Mouse (Mus musculus): ENCODE data around the gene Gm6899. TPM values are rescaled to one million over a fixed set of nuclear protein-coding genes. Genes with fewer than 3 reads are reported as not detected.

Gm6899 gene
- total RNA-seq, 1 experiment from 2014 or later = not detected

GRCm38 (mm10) chr11:26640314-26640785 is 47.3 kb downstream of the Gm6899 start:
- peak; percentile 99 for ATAC-seq (replicated peaks; ENCODE audit: low read depth, poor library complexity, severe bottlenecking)

DNA sequence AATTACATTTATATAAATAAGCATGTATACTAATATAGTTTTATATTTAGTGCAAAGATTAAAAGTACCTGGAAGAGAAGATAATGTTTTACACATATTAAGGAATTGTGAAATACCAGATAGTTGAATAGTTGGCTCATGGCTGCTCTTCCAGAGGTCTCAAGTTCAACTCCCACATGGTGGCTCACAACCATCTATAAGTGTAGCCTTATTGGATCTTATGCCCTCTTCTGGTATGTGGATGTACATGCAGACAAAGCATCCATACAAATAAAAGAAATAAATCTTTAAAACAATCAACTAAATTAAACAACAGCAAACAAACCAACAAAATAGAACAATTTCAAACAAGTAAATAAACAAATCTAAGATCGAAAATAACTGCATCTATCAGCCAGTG is 49.1 kb downstream of the Gm6899 start:
- no peak for ATAC-seq (replicated peaks; ENCODE audit: low read depth, poor library complexity, severe bottlenecking)

Other genes with a start within 250 kb of the Gm6899 start
- gene Fancl, start 207.1 kb upstream of the Gm6899 start, total RNA-seq (2017) = 34.8 and 60.3 TPM in 2 replicates
- gene Vrk2, start 758 bp downstream of the Gm6899 start, total RNA-seq (2017) = 46.4 and 52.0 TPM in 2 replicates